Mouse (Mus musculus) cerebellum, adult 2 months (tissue): ENCODE data around the gene Grap.

Source experiments
- CTCF ChIP-seq: fragments of 200-500 bp; IDR thresholded peaks from 2 replicates; pipeline ENCODE4 v1.5.1; 2011; ENCODE audit warnings: low read depth, mild to moderate bottlenecking, control low read depth, low read length, moderate library complexity, borderline replicate concordance; ENCODE audit not compliant: insufficient read depth
- POLR2A ChIP-seq: fragments of 200-500 bp; IDR thresholded peaks from 2 replicates; pipeline ENCODE4 v1.6.1; 2011; ENCODE audit warnings: low read length, control low read depth, borderline replicate concordance; ENCODE audit not compliant: insufficient read depth

DNA sequence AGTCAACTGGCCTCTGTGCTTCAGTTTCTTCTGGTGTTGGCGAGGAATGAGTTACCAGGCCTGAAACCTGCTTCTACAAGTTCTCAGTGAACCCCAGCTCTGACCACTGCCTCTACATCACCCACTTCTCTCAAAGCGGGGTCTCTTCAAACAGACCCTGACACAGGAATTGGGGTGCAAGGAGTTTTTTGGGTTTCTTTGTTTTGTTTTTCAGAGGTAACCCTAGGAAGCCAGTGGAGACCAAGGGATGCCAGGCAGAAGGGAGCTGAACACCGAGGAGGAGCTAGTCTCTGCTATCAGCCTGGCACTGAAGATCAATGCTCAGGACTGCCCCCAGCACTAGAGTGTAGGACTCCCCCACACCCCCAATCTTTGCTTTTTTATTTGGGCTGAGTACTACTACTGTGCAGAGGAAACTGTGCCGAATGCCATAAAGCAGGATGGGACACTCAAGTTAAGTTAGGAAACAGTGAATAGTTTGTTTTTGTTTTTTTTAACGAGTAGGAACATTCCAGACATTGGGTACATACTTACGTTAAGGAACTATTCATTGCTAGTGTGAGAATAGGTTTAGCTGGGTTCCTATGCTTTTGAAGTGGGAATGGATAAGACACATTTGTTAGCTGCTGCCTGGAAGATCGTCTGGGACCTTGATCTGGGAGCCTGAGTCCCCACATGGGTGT is 35.6 kb upstream of the Grap start:
- TF ChIP-seq CTCF (no peak), POLR2A (no peak)
